Mouse (Mus musculus) embryonic fibroblast, embryonic 13.5 days (primary cell): ENCODE measurements at regions not wholly inside any gene's neighbourhood (a gene's known extent, or its start where the extent isn't known, plus 50 kb on each side); places are given as distances from the start of the nearest gene placed in this dataset.

ENCODE experiments used
- CTCF ChIP-seq: IDR thresholded peaks from 2 replicates; pipeline ENCODE4 v1.5.1; 2011; ENCODE audit warnings: mild to moderate bottlenecking, control low read depth, low read length, moderate library complexity, borderline replicate concordance; ENCODE audit not compliant: insufficient read depth
- POLR2A ChIP-seq: IDR thresholded peaks from 2 replicates; pipeline ENCODE4 v1.6.1; 2011; ENCODE audit warnings: low read depth, mild to moderate bottlenecking, control low read depth, low read length, moderate library complexity

- TF ChIP-seq CTCF (no peak), POLR2A (no peak)
These were observed 109.8 kb downstream of the Nsun3 start for GRCm38 (mm10) chr16:62676815-62677214.
